Mouse (Mus musculus) adrenal gland, adult 10 weeks (tissue): ENCODE measurements around the gene Fam166b. TPM values are rescaled to one million over a fixed set of nuclear protein-coding genes. Genes with fewer than 3 reads are reported as not detected.

Source experiments
- polyA plus RNA-seq: library from polyadenylated mRNA; stranded (reverse); fragments of 350-450 nt; fragmentation: Illumina TruSeq; extraction: RNeasy Lipid Tissue Mini Kit (QIAGEN cat#74804); gene quantifications from one replicate; pipeline ENCODE4 v1.2.3, GENCODE M21; 2014; ENCODE audit warnings: low read depth, low replicate concordance

Fam166b gene
- not detected for polyA plus RNA-seq

GRCm38 (mm10) chr4:43428946-43429345 is at the start of gene Fam166b:
TSS of gene Fam166b (minus strand) at chr4:43429134.

GRCm38 (mm10) chr4:43454041-43454836 is 25.3 kb upstream of the Fam166b start, which contains the start of gene Cd72:
TSS of gene Cd72 (minus strand) at chr4:43454628.

GRCm38 (mm10) chr4:43441639-43442038 is 12.7 kb upstream of the Fam166b start, which contains the start of gene Tesk1:
TSS of gene Tesk1 (plus strand) at chr4:43441939.

GRCm38 (mm10) chr4:43381408-43382154 is 47.4 kb downstream of the Fam166b start, which contains the start of gene Rusc2:
TSS of gene Rusc2 (plus strand) at chr4:43381979.

Other genes starting within 250 kb of the Fam166b start
- gene Atp8b5, start 162.0 kb downstream of the Fam166b start, polyA plus RNA-seq = 0.35 TPM
- gene Rusc2, start 47.2 kb downstream of the Fam166b start, polyA plus RNA-seq = 0.87 TPM
- 0.58 TPM for gene Tesk1, start 12.8 kb upstream of the Fam166b start, polyA plus RNA-seq
- 1.6 TPM for gene Cd72, start 25.5 kb upstream of the Fam166b start, polyA plus RNA-seq
- not detected for gene Sit1, start 54.6 kb upstream of the Fam166b start, polyA plus RNA-seq
- gene Ccdc107, start 63.8 kb upstream of the Fam166b start, polyA plus RNA-seq = 10.8 TPM
- gene Arhgef39, start 70.6 kb upstream of the Fam166b start, polyA plus RNA-seq = 1.4 TPM
- not detected for gene Car9, start 77.8 kb upstream of the Fam166b start, polyA plus RNA-seq
- gene Tpm2, start 94.6 kb upstream of the Fam166b start, polyA plus RNA-seq = 13.8 TPM
- 30.6 TPM for gene Creb3, start 133.2 kb upstream of the Fam166b start, polyA plus RNA-seq
- 297 TPM for gene Tln1, start 133.6 kb upstream of the Fam166b start, polyA plus RNA-seq
- gene Rgp1, start 149.6 kb upstream of the Fam166b start, polyA plus RNA-seq = 3.9 TPM
- 2.4 TPM for gene Gba2, start 149.7 kb upstream of the Fam166b start, polyA plus RNA-seq
- gene Msmp, start 155.4 kb upstream of the Fam166b start, polyA plus RNA-seq = not detected
- 9.6 TPM for gene Npr2, start 202.8 kb upstream of the Fam166b start, polyA plus RNA-seq
- gene Spag8, start 224.5 kb upstream of the Fam166b start, polyA plus RNA-seq = not detected
- gene Hint2, start 227.3 kb upstream of the Fam166b start, polyA plus RNA-seq = 3.3 TPM
- 2.6 TPM for gene Tmem8b, start 239.8 kb upstream of the Fam166b start, polyA plus RNA-seq
- 0.17 TPM for gene Fam221b, start 240.0 kb upstream of the Fam166b start, polyA plus RNA-seq